Mouse (Mus musculus): ENCODE measurements at regions not wholly inside any gene's neighbourhood (a gene's known extent, or its start where the extent isn't known, plus 50 kb on each side); places are given as distances from the start of the nearest gene placed in this dataset.

DNA sequence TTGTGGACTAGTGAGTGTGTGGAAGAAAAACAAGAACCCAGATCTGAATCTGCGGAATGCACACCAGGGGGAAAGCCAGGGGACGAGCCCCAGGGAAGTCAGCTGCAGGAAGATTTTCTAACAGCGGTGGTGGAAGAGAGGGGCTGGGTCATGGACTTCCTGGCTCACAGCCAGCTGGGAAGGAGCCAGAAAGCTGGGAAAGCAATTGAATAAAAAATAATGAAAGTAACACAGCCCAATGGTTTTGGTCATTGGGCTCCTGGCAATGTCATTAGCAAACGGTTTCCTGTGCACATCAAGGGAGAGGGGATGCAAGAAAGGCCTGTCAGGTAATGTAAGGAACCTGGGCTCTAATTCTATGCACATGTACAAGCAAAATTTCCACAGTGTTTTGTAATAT lies 273.9 kb upstream of the Klf12 start:
- no peak for DNase-seq (ENCODE audit: low read depth in 1 of 2, low spot score in 2 of 2)
- H3K27me3 ChIP-seq (ENCODE audit: control insufficient read depth, insufficient read depth, low read length), result no peaks in the 10 kb centered on the region
- no peak overlapping the region for H3K4me3 ChIP-seq (ENCODE audit: extremely low read depth, insufficient read depth, insufficient read length)
- no peak for TF ChIP-seq CTCF (IDR thresholded peaks at IDR 0.05; ENCODE audit: extremely low read depth, insufficient read depth, insufficient read length, insufficient replicate concordance)
- no peak for TF ChIP-seq POLR2A (IDR thresholded peaks at IDR 0.05; ENCODE audit: low read depth, low read length)
- H3K36me3 ChIP-seq (ENCODE audit: control insufficient read depth, insufficient read depth, low read length), result no peaks in the 10 kb centered on the region
- 45% methylated on average over 4 of the region's 4 CpGs for WGBS
- no peaks in the 10 kb centered on the region for H3K4me1 ChIP-seq (ENCODE audit: control insufficient read depth, insufficient read depth, insufficient read length)
- H3K27ac ChIP-seq (ENCODE audit: insufficient read depth, low read length), result no peak overlapping the region

DNA sequence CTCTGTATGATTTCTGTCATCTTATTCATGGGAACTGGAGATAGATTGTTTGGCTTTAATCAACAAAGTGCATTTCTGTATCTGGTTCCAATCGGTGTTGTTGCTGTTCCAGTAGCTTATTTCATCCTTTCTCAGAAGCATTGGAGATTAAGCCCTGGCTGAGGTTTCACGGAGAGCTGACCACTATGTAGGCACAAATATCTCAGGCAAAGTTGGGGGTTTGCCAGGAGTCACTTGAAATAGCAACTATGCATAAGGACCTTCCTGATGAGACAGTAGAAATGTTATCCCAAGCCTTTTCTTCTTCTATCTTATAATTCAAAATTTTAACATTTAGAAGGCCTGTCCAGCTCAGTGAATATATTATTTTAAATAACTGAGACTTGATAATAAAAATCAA lies 268.0 kb upstream of the Klf12 start:
- H3K27ac ChIP-seq (ENCODE audit: insufficient read depth, low read length), result no peak overlapping the region
- 73% methylated on average over 2 of the region's 2 CpGs for WGBS
- TF ChIP-seq CTCF (IDR thresholded peaks at IDR 0.05; ENCODE audit: extremely low read depth, insufficient read depth, insufficient read length, insufficient replicate concordance) (no peak), POLR2A (IDR thresholded peaks at IDR 0.05; ENCODE audit: low read depth, low read length) (no peak)
- H3K36me3 ChIP-seq (ENCODE audit: control insufficient read depth, insufficient read depth, low read length), result no peaks in the 10 kb centered on the region
- no peaks in the 10 kb centered on the region for H3K27me3 ChIP-seq (ENCODE audit: control insufficient read depth, insufficient read depth, low read length)
- H3K4me3 ChIP-seq (ENCODE audit: extremely low read depth, insufficient read depth, insufficient read length), result no peak overlapping the region
- no peak for DNase-seq (ENCODE audit: low read depth in 1 of 2, low spot score in 2 of 2)
- H3K4me1 ChIP-seq (ENCODE audit: control insufficient read depth, insufficient read depth, insufficient read length), result no peaks in the 10 kb centered on the region

DNA sequence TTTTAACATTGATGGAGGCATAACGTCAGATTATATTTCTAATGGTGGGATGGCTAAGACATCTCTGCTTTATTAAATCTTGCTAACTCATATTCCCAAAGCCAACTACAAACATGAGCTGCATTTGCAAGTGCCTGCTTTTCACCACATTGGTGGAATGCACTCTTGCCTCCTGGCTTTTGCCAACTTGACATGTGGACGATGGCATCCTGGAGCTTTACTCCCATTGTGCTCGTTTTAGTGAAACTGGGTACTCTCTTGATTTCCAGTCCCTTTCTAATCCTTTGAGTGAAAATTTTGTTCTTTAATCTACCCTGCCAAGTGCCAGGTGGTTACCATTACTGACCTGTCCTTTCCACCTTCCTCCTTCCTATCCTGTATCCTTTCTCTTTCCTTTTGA lies 265.8 kb upstream of the Klf12 start:
- no peaks in the 10 kb centered on the region for H3K36me3 ChIP-seq (ENCODE audit: control insufficient read depth, insufficient read depth, low read length)
- H3K4me3 ChIP-seq (ENCODE audit: extremely low read depth, insufficient read depth, insufficient read length), result no peak overlapping the region
- no peak for DNase-seq (ENCODE audit: low read depth in 1 of 2, low spot score in 2 of 2)
- no peak overlapping the region for H3K27ac ChIP-seq (ENCODE audit: insufficient read depth, low read length)
- WGBS, result 90% methylated on average over 3 of the region's 3 CpGs
- no peaks in the 10 kb centered on the region for H3K27me3 ChIP-seq (ENCODE audit: control insufficient read depth, insufficient read depth, low read length)
- H3K4me1 ChIP-seq (ENCODE audit: control insufficient read depth, insufficient read depth, insufficient read length), result no peaks in the 10 kb centered on the region
- TF ChIP-seq CTCF (IDR thresholded peaks at IDR 0.05; ENCODE audit: extremely low read depth, insufficient read depth, insufficient read length, insufficient replicate concordance) (no peak), POLR2A (IDR thresholded peaks at IDR 0.05; ENCODE audit: low read depth, low read length) (no peak)

DNA sequence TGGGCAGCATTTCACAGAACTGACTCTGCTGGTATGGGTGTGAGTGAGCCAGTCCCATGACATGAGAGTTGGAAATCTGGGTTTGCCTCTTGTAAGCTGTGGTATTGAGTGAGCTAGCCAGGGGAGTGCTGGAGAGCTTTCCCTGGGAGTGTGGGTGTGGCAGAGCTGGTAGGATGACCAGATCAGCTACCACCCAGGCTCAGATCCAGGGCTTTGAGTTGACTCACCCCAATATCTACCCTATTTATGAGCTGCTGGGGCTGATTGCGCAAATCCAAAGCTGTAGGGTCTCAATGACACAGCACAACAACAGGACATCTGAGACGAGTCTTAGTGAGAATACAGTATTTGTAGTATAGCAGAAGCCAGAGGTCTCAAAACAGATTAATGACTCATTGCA lies 245.7 kb upstream of the Klf12 start:
- TF ChIP-seq CTCF (IDR thresholded peaks at IDR 0.05; ENCODE audit: extremely low read depth, insufficient read depth, insufficient read length, insufficient replicate concordance), result no peak
- no peak for TF ChIP-seq POLR2A (IDR thresholded peaks at IDR 0.05; ENCODE audit: low read depth, low read length)
- Histone ChIP-seq H3K27me3 (ENCODE audit: control insufficient read depth, insufficient read depth, low read length) (no peaks in the 10 kb centered on the region), H3K27ac (ENCODE audit: insufficient read depth, low read length) (no peak overlapping the region), H3K4me1 (ENCODE audit: control insufficient read depth, insufficient read depth, insufficient read length) (no peaks in the 10 kb centered on the region), H3K4me3 (ENCODE audit: extremely low read depth, insufficient read depth, insufficient read length) (no peak overlapping the region), H3K36me3 (ENCODE audit: control insufficient read depth, insufficient read depth, low read length) (no peaks in the 10 kb centered on the region)
- DNase-seq (ENCODE audit: low read depth in 1 of 2, low spot score in 2 of 2), result no peak
- WGBS, result 77% methylated on average over 2 of the region's 2 CpGs

DNA sequence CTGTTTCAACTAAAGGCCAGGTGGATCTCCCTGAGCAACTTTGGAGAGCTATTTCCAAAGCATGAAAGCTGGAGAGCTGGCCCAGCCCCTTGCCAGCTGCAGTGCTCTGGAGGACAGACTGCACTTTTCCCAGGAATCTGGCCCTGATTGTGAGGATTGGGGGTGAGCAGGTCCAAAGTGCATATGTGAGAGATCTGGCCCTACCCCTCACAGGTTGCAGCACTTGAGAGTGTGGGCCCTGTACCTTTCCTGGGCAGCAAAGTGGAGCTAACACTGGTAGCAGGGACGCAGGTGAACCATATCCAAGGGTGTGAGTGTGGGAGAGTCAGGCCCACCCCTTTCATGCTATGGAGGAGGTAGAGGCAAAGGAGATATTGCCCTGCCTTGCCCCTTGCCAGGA lies 245.3 kb upstream of the Klf12 start:
- H3K4me1 ChIP-seq (ENCODE audit: control insufficient read depth, insufficient read depth, insufficient read length), result no peaks in the 10 kb centered on the region
- 84% methylated on average over 1 of the region's 1 CpGs for WGBS
- H3K27ac ChIP-seq (ENCODE audit: insufficient read depth, low read length), result no peak overlapping the region
- no peak overlapping the region for H3K4me3 ChIP-seq (ENCODE audit: extremely low read depth, insufficient read depth, insufficient read length)
- no peaks in the 10 kb centered on the region for H3K27me3 ChIP-seq (ENCODE audit: control insufficient read depth, insufficient read depth, low read length)
- no peaks in the 10 kb centered on the region for H3K36me3 ChIP-seq (ENCODE audit: control insufficient read depth, insufficient read depth, low read length)
- TF ChIP-seq CTCF (IDR thresholded peaks at IDR 0.05; ENCODE audit: extremely low read depth, insufficient read depth, insufficient read length, insufficient replicate concordance), result no peak
- TF ChIP-seq POLR2A (IDR thresholded peaks at IDR 0.05; ENCODE audit: low read depth, low read length), result no peak
- DNase-seq (ENCODE audit: low read depth in 1 of 2, low spot score in 2 of 2), result no peak

DNA sequence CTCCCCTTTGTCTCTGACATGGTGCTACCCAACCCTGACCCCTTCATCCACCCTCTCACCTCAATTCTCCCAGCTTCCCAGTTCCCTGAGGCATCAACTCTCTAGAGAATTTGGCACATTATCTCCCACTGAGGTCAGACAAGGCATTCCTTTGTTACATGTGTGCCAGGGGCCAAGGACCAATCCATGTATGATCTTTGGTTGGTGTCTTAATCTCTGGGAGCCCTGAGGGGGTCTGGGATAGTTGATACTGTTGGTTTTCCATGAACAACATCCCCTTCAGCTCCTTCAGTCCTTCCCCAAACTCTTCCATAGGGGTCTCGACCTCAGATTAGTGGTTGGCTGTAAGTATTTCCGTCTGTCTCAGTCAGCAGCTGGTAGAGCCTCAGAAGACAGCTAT lies 224.9 kb upstream of the Klf12 start:
- Histone ChIP-seq H3K36me3 (ENCODE audit: control insufficient read depth, insufficient read depth, low read length) (no peaks in the 10 kb centered on the region), H3K27me3 (ENCODE audit: control insufficient read depth, insufficient read depth, low read length) (no peaks in the 10 kb centered on the region), H3K4me3 (ENCODE audit: extremely low read depth, insufficient read depth, insufficient read length) (no peak overlapping the region), H3K27ac (ENCODE audit: insufficient read depth, low read length) (no peak overlapping the region), H3K4me1 (ENCODE audit: control insufficient read depth, insufficient read depth, insufficient read length) (no peaks in the 10 kb centered on the region)
- no peak for DNase-seq (ENCODE audit: low read depth in 1 of 2, low spot score in 2 of 2)
- TF ChIP-seq POLR2A (IDR thresholded peaks at IDR 0.05; ENCODE audit: low read depth, low read length) (no peak), CTCF (IDR thresholded peaks at IDR 0.05; ENCODE audit: extremely low read depth, insufficient read depth, insufficient read length, insufficient replicate concordance) (no peak)
- 75% methylated on average over 2 of the region's 2 CpGs for WGBS

DNA sequence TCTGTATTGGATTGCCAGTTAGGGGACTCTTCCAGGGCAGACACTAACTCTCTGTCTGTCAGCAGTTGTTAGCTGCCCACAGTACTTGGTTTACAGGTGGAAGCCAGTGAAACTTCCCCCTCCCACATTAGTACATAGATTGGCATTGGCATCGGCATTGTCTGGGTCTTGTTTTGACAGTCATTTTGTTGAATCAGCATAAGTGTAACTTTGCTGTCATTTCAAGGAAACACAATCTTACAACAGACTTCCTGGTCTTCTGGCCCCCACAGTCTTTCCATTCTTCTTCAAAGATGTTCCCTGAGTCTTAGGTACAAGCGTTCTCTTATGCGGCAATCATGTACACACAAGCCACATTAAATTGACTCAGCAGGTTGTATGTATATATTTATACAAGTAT lies 223.6 kb upstream of the Klf12 start:
- TF ChIP-seq POLR2A (IDR thresholded peaks at IDR 0.05; ENCODE audit: low read depth, low read length) (no peak), CTCF (IDR thresholded peaks at IDR 0.05; ENCODE audit: extremely low read depth, insufficient read depth, insufficient read length, insufficient replicate concordance) (no peak)
- H3K36me3 ChIP-seq (ENCODE audit: control insufficient read depth, insufficient read depth, low read length), result no peaks in the 10 kb centered on the region
- no peak overlapping the region for H3K4me3 ChIP-seq (ENCODE audit: extremely low read depth, insufficient read depth, insufficient read length)
- no peak for DNase-seq (ENCODE audit: low read depth in 1 of 2, low spot score in 2 of 2)
- H3K27me3 ChIP-seq (ENCODE audit: control insufficient read depth, insufficient read depth, low read length), result no peaks in the 10 kb centered on the region
- H3K4me1 ChIP-seq (ENCODE audit: control insufficient read depth, insufficient read depth, insufficient read length), result no peaks in the 10 kb centered on the region
- no peak overlapping the region for H3K27ac ChIP-seq (ENCODE audit: insufficient read depth, low read length)
- WGBS, result 89% methylated on average over 3 of the region's 3 CpGs

All from spleen, adult 2 months (tissue).